Mouse (Mus musculus): Measurements from ENCODE around the gene Ccndbp1. TPM values are rescaled to one million over a fixed set of nuclear protein-coding genes. Genes with fewer than 3 reads are reported as not detected.
"Not testable (repeated sequence)": the region's sequence is repeated elsewhere in the genome, so short reads cannot be mapped to it uniquely, and the experiment has no call there.

The Ccndbp1 gene
- polyA plus RNA-seq, 1 experiment from 2014 or later, result 53.5 TPM

DNA sequence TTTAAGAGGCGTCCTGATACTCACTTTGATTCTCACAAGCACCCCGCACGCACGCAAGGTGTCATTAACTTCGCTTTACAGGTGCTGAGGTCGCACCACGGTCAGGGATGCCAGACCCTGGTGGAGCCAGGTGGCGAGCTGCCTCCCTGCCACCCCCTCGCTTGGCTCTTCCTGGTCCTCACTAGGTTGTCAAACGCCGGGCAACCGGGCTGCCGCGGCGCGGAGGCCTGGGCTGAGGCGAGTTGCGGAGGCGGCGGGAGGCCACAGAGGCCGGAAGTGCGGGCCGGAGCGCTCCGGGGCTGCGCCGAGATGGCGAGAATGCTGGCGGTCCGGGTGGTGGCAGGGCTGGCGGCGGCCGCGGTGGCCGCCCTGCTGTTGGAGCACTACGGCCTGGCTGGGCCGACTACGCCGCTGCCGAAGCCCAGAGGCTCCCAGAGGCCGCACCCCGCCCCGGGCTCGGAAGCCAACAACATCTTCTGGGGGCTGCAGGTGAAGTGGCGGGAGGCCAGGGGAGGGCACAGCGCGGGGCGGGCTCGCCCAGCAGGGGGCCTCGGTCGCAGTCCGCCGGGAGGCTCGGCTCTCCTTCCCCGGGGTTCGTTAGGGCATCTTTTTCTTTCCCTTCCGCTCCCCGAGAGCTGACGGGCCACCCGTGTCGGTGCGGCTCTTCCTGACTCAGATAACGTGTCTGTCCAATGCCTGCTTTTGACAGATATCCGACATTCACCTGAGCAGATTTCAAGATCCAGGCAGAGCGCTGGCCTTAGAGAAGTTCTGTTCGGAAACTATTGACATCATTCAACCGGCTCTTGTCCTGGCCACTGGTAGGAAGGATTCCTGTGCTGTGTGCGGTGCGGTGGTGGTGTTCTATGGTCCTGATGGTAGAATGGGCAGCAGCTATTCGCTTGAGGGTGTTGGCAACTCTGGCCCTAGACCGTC is 30.9 kb upstream of the Ccndbp1 start, which contains the start of gene Tmem62:
Gene Tmem62, plus strand, starts transcription at position 28 of the 936 bp plus-strand sequence.
- H3K27ac ChIP-seq (replicated peaks), result peak within 1 kb of the TSS; percentile 82

DNA sequence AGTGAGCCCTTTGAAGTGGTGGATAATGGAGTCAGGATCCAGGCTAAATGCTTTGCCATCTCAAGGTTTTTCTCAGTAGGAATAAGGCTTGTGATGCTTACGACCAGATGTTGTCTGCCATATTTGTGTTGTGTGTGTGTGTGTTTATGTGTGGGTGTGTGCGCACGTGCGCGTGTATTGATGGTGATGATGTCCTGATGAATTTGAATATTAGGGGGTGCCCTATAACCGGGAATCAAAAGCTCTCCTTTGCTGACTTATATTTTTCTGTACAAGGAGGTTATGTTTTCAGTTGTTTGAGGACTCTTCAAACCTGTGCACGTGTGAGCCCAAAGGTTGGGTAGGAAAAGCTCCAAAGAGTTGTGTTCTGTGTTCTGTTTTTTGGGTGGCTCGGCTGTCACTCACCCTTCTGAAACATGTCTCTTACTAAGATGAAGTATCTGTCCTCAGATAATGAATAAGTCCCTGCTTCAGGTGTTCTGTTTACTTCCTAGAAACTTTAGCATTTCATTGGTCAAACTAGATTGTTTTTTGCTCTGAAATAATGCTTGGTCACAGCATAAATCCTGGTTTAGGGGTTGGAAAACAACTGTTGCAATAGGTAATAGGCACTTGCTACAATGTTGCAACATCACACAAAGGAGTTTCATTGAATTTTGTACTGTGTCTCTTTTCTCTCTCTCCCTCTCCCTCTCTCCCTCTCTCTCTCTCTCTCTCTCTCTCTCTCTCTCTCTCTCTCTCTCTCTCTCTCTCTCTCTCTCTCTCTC is 30.1 kb upstream of the Ccndbp1 start:
- 0 out of 2 replicates have a peak, but pooled peaks cover 4% of the 10 kb centered on the region for H3K4me1 ChIP-seq
- peak overlapping the region; percentile 86; the same call in 1 of the 2 replicates for H3K9ac ChIP-seq (replicated peaks)
- no peaks in the 10 kb centered on the region for H3K9me3 ChIP-seq
- peak overlapping the region; percentile 87 for H3K4me2 ChIP-seq (replicated peaks)
- peaks cover 8% of the 10 kb centered on the region; the same call in 1 of the 2 replicates for H3K27me3 ChIP-seq
- ATAC-seq (ENCODE audit: low FRiP score, low read depth), result no peak
- 78% methylated on average over 8 of the region's 8 CpGs for WGBS
- H3K27ac ChIP-seq (replicated peaks), result no peak overlapping the region
- H3K36me3 ChIP-seq, result no peaks in the 10 kb centered on the region
- peak overlapping the region; percentile 77 for H3K4me3 ChIP-seq

More for the DNA sequence above, 30.9 kb upstream of the Ccndbp1 start, which contains the start of gene Tmem62:
- peak; percentile 84 for ATAC-seq (ENCODE audit: low FRiP score, low read depth)
- Histone ChIP-seq H3K4me2 (replicated peaks) (peak within 1 kb of the TSS; percentile 87), H3K4me3 (peak within 1 kb of the TSS; percentile 77), H3K27me3 (peaks cover 11% of the 10 kb centered on the region; the same call in 1 of the 2 replicates), H3K36me3 (no peaks in the 10 kb centered on the region), H3K4me1 (0 out of 2 replicates have a peak, but pooled peaks cover 7% of the 10 kb centered on the region), H3K9ac (replicated peaks) (peak within 1 kb of the TSS; percentile 86), H3K9me3 (no peaks in the 10 kb centered on the region)
- WGBS, result under 1% methylated on average over 66 of the region's 71 CpGs

- H3K27me3 ChIP-seq, result peaks cover 8% of the 10 kb centered on the region; the same call in 1 of the 2 replicates
- 40% methylated on average over 2 of the region's 2 CpGs for WGBS
- 0 out of 2 replicates have a peak, but pooled peaks cover 4% of the 10 kb centered on the region for H3K4me1 ChIP-seq
- no peak overlapping the region for H3K27ac ChIP-seq (replicated peaks)
- ATAC-seq (ENCODE audit: low FRiP score, low read depth), result no peak
- H3K4me2 ChIP-seq (replicated peaks), result no peak overlapping the region
- no peak overlapping the region for H3K9ac ChIP-seq (replicated peaks)
- H3K36me3 ChIP-seq, result no peaks in the 10 kb centered on the region
- no peaks in the 10 kb centered on the region for H3K9me3 ChIP-seq
- H3K4me3 ChIP-seq, result no peak overlapping the region
Observed at GRCm38 (mm10) chr2:120978693-120979037, 29.5 kb upstream of the Ccndbp1 start.

GRCm38 (mm10) chr2:120979819-120980218 is 28.4 kb upstream of the Ccndbp1 start:
- Histone ChIP-seq H3K4me3 (no peak overlapping the region), H3K9me3 (no peaks in the 10 kb centered on the region), H3K27me3 (peaks cover 8% of the 10 kb centered on the region; the same call in 1 of the 2 replicates), H3K36me3 (no peaks in the 10 kb centered on the region), H3K4me2 (replicated peaks) (no peak overlapping the region), H3K4me1 (0 out of 2 replicates have a peak, but pooled peaks cover 4% of the 10 kb centered on the region), H3K27ac (replicated peaks) (no peak overlapping the region), H3K9ac (replicated peaks) (no peak overlapping the region)
- ATAC-seq (ENCODE audit: low FRiP score, low read depth), result no peak
- WGBS, result 78% methylated on average over 1 of the region's 1 CpGs

GRCm38 (mm10) chr2:120980861-120981260 is 27.3 kb upstream of the Ccndbp1 start:
- H3K4me2 ChIP-seq (replicated peaks), result no peak overlapping the region
- H3K4me1 ChIP-seq, result 0 out of 2 replicates have a peak, but pooled peaks cover 4% of the 10 kb centered on the region
- H3K4me3 ChIP-seq, result no peak overlapping the region
- H3K9me3 ChIP-seq, result no peaks in the 10 kb centered on the region
- peaks cover 8% of the 10 kb centered on the region; the same call in 1 of the 2 replicates for H3K27me3 ChIP-seq
- ATAC-seq (ENCODE audit: low FRiP score, low read depth), result no peak
- 83% methylated on average over 2 of the region's 2 CpGs for WGBS
- no peaks in the 10 kb centered on the region for H3K36me3 ChIP-seq
- no peak overlapping the region for H3K9ac ChIP-seq (replicated peaks)
- H3K27ac ChIP-seq (replicated peaks), result no peak overlapping the region

- no peaks in the 10 kb centered on the region for H3K4me1 ChIP-seq
- WGBS, result 7% methylated on average over 2 of the region's 2 CpGs
Observed at GRCm38 (mm10) chr2:120983611-120984010, 24.6 kb upstream of the Ccndbp1 start.

GRCm38 (mm10) chr2:120985241-120985640 is 23.0 kb upstream of the Ccndbp1 start:
- Histone ChIP-seq H3K4me2 (replicated peaks) (no peak overlapping the region), H3K4me1 (no peaks in the 10 kb centered on the region), H3K36me3 (no peaks in the 10 kb centered on the region), H3K9ac (replicated peaks) (no peak overlapping the region), H3K9me3 (no peaks in the 10 kb centered on the region), H3K4me3 (no peak overlapping the region), H3K27ac (replicated peaks) (no peak overlapping the region), H3K27me3 (peaks cover 5% of the 10 kb centered on the region; the same call in 1 of the 2 replicates)
- no peak for ATAC-seq (ENCODE audit: low FRiP score, low read depth)
- WGBS, result 94% methylated on average over 1 of the region's 1 CpGs

More at GRCm38 (mm10) chr2:120983611-120984010, 24.6 kb upstream of the Ccndbp1 start:
- Histone ChIP-seq H3K27ac (replicated peaks) (no peak overlapping the region), H3K27me3 (peaks cover 5% of the 10 kb centered on the region; the same call in 1 of the 2 replicates), H3K4me3 (no peak overlapping the region), H3K4me2 (replicated peaks) (no peak overlapping the region), H3K9me3 (no peaks in the 10 kb centered on the region), H3K36me3 (no peaks in the 10 kb centered on the region), H3K9ac (replicated peaks) (no peak overlapping the region)
- no peak for ATAC-seq (ENCODE audit: low FRiP score, low read depth)

DNA sequence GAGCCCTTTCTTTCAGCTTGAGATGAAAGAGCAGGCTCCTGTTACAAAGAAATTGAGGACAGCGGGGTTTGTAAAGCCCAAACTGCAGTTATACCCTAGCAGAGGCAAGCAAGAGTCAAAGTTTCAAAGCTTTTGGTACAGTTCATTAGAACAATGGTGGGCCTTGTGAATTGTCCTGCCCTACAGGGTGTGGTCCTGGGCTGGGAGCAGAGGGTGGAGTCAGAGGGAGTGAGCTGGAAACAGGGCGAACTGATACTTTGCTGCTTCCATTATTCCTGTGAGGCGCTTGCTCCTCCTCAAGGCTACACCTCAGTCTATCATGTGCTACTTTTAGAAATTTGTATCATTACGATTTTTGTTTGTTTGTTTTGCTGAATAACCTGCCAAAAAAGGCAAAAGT is 17.0 kb upstream of the Ccndbp1 start:
- Histone ChIP-seq H3K9ac (replicated peaks) (no peak overlapping the region), H3K4me2 (replicated peaks) (no peak overlapping the region), H3K27ac (replicated peaks) (no peak overlapping the region), H3K4me1 (no peaks in the 10 kb centered on the region), H3K27me3 (no peaks in the 10 kb centered on the region), H3K36me3 (no peaks in the 10 kb centered on the region), H3K4me3 (no peak overlapping the region), H3K9me3 (no peaks in the 10 kb centered on the region)
- no peak for ATAC-seq (ENCODE audit: low FRiP score, low read depth)
- 78% methylated on average over 4 of the region's 4 CpGs for WGBS

- H3K9ac ChIP-seq (replicated peaks); H3K9me3 ChIP-seq; H3K4me2 ChIP-seq (replicated peaks); H3K27me3 ChIP-seq; H3K36me3 ChIP-seq; ATAC-seq (ENCODE audit: low FRiP score, low read depth); H3K4me1 ChIP-seq; H3K4me3 ChIP-seq; H3K27ac ChIP-seq (replicated peaks): not testable (repeated sequence)
- WGBS, result 68% methylated on average over 1 of the region's 1 CpGs
Observed at GRCm38 (mm10) chr2:120996607-120997006, 11.6 kb upstream of the Ccndbp1 start.

- H3K4me1 ChIP-seq, result no peaks in the 10 kb centered on the region
- WGBS, result 89% methylated on average over 8 of the region's 8 CpGs
- ATAC-seq (ENCODE audit: low FRiP score, low read depth), result no peak
Observed at GRCm38 (mm10) chr2:120998863-120999262, 9.3 kb upstream of the Ccndbp1 start.

GRCm38 (mm10) chr2:121003586-121003985 is 4.6 kb upstream of the Ccndbp1 start:
- ATAC-seq (ENCODE audit: low FRiP score, low read depth), result no peak
- Histone ChIP-seq H3K9me3 (no peaks in the 10 kb centered on the region), H3K27me3 (no peaks in the 10 kb centered on the region), H3K4me2 (replicated peaks) (no peak overlapping the region), H3K9ac (replicated peaks) (no peak overlapping the region), H3K4me3 (no peak overlapping the region), H3K36me3 (no peaks in the 10 kb centered on the region), H3K27ac (replicated peaks) (no peak overlapping the region), H3K4me1 (peaks cover under 1% of the 10 kb centered on the region; the same call in 1 of the 2 replicates)
- 58% methylated on average over 2 of the region's 2 CpGs for WGBS

More at GRCm38 (mm10) chr2:120998863-120999262, 9.3 kb upstream of the Ccndbp1 start:
- Histone ChIP-seq H3K4me2 (replicated peaks) (no peak overlapping the region), H3K4me3 (no peak overlapping the region), H3K9me3 (no peaks in the 10 kb centered on the region), H3K27me3 (no peaks in the 10 kb centered on the region), H3K9ac (replicated peaks) (no peak overlapping the region), H3K36me3 (no peaks in the 10 kb centered on the region), H3K27ac (replicated peaks) (no peak overlapping the region)

Measured in midbrain, embryonic 12.5 days (tissue).